Mouse (Mus musculus) heart, embryonic 15.5 days (tissue): ENCODE measurements around the gene Zhx3. TPM values are rescaled to one million over a fixed set of nuclear protein-coding genes. Genes with fewer than 3 reads are reported as not detected.

Experiments used
- polyA plus RNA-seq: library from polyadenylated mRNA; unstranded; fragments of >200 nt; fragmentation: Nextera tagmentation; extraction: Ambion mirVana; gene quantifications from 2 replicates; pipeline ENCODE4 v1.2.1, GENCODE M21; 2015

Gene Zhx3
- polyA plus RNA-seq, 1 experiment from 2014 or later, result 5.9 TPM

Other genes with a start within 250 kb of the Zhx3 start
- 42.8 and 48.1 TPM in 2 replicates for gene Top1, start 227.1 kb downstream of the Zhx3 start, polyA plus RNA-seq
- 25.3 and 32.7 TPM in 2 replicates for gene Plcg1, start 141.7 kb downstream of the Zhx3 start, polyA plus RNA-seq
- 0.69 and 1.7 TPM in 2 replicates for gene Lpin3, start 7.7 kb upstream of the Zhx3 start, polyA plus RNA-seq
- 1.7 and 5.4 TPM in 2 replicates for gene Emilin3, start 39.3 kb upstream of the Zhx3 start, polyA plus RNA-seq
- gene Chd6, start 236.1 kb upstream of the Zhx3 start, polyA plus RNA-seq, result 17.1 and 20.4 TPM in 2 replicates